Mouse (Mus musculus) granulocyte monocyte progenitor cell, adult 5-6 weeks (primary cell): ENCODE measurements around the gene Myo10. TPM values are rescaled to one million over a fixed set of nuclear protein-coding genes. Genes with fewer than 3 reads are reported as not detected.

Source experiments
- ATAC-seq: replicated peaks from 2 replicates; pipeline ENCODE4 v1.8.0; 2016; ENCODE audit warnings: mild to moderate bottlenecking, moderate TSS enrichment, inconsistent platforms; ENCODE audit not compliant: poor library complexity, severe bottlenecking
- total RNA-seq, 2 experiments: library from RNA; stranded (forward) in 1 of 2; stranded (reverse) in 1 of 2; fragments of 200-712, 200-1000 nt in 1 of 2; fragments of >200 nt in 1 of 2; fragmentation: Nextera tagmentation in 1 of 2; gene quantifications; 2 replicates each; pipeline ENCODE4 v1.2.3; 2014 to 2017

Myo10 gene
- total RNA-seq, 2 experiments from 2014 or later, result 3.3 to 8.9 TPM

DNA sequence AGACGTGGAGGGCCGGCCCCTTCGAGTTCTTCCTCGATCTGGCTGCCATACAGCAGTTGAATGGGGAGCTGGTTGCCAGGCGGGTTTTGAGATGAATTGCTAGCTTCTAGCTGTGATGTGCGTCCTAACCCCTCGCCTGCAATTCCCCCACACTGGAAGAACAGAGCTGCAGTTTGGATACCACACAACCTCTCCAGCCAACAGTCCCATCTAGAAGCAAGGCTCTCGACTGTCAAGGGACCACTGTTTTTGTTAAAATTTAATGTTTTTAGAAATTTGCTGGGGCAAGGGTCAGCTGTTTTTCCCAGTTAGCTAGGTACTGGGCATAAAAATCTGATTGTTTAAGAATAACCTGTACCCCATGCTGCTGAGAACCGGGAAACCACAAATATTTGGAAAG lies 165.1 kb downstream of the Myo10 start:
- ATAC-seq, result no peak

DNA sequence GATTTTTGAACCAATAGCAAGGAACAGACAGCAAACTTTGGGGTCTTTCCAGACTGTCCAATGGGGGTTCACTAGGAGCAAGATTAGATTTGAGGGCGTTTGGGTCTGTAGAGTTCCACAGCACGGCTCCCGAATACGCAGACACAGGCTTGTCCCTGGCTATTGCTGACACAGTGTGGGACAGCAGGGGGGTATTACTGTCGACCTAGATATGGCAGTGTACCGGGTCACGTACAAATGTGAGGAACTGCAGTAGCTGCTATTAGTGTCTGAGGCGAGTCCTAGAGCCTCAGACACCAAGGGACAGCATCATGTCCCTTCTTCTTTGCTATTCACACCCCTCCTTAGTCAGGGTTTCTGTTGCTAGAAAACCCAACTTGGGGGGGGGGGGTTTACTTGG lies 165.6 kb downstream of the Myo10 start:
- no peak for ATAC-seq

DNA sequence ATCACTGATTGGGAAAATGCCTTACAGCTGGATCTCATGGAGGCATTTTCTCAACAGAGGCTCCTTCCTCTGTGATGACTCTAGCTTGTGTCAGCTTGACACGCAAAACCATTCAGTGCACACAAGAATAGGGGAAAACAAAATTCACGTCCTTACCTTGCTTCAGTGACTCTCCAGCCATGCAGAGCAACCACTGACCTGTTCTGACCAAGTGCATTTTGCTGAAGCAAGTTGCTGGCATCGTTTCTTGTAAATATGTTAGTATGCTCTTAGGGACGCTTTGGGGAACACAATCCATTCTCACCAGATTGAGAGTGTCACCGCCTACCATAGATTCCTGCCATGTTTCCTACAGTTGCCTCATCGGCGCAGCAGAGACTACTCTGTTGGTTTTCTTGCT lies 166.2 kb downstream of the Myo10 start:
- no peak for ATAC-seq

DNA sequence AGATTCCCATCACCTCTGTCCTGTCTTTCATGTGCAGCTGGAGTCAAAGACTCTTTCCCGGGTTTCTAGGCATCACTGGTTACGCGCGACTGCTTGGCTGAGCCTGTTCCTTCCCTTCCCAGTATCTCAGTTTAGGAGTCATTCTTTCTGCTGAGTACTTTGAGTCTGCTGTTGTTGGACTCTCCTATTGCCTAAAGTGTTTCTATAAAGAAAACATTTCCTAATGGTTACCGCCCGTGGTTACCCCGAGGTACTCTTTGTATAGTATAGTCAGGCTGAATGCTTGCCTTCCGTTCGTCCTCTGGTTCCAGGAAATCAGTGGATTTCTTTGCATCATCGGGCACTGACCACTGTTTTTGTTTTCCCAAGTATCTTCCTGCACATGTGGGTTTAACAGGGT lies 166.9 kb downstream of the Myo10 start:
- no peak for ATAC-seq

DNA sequence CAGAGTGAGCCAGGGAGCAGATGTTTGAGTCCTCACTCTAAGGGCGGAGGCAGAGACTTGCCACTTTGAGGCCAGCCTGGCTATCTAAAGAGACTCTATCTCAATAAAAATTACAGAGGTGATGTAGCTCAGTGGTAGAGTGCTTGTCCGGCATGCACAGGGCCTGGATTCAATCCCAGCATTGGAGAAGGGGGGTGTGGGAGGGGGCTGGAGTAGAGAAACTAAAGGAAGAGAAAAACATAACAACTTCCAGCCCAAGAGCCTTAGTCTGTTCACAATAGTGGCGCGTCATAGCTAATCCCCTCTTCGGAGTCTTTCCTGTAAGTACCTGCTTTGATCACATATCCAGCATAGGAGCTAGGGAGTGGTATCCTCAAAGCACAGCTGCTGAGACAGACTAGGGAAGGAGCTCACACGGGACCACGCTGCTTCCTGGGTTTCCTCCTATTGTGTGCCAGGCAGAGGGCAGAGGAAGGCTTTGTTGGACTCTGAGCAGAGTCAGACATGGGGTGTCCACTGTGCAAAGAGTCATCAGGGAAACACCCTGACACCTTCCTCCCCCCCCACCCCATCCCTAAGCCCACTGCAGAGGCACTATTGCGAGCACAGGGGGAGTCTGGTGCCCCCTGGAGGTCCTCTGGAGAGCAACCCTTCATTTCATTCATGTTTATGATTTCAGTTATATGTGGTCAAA lies 169.5 kb downstream of the Myo10 start:
- ATAC-seq, result no peak

DNA sequence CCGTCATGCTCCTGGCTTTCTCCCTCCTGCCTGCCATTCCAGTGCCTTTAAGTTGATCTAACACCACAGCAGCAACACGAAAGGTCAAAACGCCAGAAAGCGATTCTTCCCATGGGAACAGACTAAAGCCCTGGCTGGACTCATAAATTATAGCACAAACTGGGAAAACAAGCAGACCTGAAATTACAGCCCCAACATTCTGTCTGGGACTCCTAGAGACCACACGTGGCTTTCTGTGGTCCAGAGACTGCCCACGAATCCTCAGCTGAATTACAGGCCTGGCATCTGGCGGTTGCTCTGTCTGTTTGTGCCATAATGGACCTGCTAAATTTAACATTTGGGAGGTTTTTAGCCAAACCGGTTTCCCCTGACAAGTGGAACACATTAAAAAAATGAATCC lies 171.8 kb downstream of the Myo10 start:
- no peak for ATAC-seq

DNA sequence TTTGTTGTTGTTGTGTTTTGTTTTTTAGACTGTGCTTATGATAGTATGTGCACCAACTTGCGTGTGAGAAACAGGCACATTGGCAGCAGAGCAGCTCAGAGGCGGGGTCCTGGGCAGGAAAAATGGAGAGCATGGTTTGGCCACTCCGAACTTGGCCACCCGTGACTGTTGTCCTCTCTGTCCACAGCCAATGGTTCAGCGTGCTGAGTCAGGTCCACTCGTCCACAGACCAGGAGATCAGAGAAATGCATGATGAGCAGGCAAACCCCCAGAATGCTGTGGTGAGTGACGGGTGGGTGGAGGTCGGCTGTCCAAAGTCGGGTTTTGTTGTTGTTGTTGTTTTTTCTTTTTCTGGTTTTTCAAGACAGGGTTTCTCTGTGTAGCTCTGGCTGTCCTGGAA lies 173.2 kb downstream of the Myo10 start:
- ATAC-seq, result no peak

DNA sequence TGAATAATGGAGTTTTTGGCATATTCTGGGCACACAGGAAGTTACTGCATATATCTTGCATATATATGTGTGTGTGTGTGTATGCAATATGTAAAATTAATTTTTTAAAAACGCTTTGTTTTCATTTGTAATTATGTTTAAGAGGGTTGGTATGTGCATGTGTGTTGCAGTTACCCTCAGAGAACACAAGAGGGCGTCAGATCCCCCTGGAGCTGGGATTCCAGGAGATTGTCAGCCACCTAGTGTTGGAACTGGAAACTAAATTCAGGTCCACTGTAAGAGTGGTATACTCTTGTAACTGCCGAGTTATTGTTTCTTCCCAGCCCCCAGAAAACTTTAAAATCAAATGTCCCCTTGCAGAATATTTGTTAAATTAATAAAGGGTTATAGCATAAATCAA lies 174.0 kb downstream of the Myo10 start:
- ATAC-seq, result peak; percentile 97

DNA sequence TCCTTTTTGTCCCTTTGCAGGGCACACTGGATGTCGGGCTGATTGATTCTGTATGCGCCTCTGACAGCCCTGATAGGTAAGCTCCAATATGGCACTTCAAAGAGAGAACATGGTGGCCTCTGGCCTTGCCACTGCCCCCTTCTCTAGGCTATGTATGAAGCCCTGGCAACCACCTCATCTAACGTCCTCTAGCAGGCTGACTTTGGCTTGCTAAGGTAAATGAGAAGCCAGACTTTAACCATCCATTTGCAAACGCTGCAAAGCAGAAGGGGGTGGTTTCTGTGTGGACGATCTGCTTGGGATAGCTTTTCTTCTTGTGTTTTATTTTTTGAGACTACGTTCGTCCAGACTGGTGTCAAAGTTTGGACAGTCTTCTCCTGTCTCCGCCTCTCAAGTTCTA lies 174.9 kb downstream of the Myo10 start:
- no peak for ATAC-seq

DNA sequence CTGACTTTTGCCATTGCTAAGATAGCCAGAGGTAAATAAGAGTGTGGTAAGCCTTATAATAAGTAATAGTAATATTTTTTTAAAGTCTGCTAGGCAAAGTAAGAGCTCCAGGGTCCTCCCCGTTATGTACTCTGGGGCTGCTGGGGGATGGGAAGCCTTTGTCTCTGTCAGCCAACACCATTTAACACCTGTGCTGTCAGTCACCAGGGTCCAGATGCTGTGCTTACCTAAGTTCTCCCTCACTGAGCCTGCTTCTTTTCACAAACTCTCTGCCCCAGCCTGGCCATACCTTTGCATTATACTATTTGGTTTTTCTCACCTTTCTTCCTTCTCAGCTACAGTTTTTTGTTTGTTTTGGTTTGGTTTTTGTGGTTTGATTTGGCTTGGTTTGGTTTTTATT lies 175.6 kb downstream of the Myo10 start:
- ATAC-seq, result no peak

DNA sequence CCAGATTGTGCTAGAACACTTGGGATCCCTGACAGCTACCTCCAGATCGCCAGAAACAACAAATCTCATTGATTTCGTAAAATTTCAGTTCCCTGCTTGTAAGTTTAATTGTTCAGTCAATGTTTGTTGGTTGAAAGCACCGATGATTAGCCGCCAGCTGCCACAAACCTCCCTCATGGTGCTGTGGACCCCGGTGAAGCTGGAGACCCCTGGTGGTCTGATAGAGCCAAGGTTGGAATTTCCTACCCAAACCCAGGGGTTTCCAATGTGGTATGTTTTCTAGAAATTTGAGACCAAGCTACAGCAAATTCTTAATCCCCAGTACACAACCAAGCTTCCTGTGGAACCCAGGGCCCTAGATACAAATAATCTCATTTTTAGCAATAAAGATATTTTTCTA lies 179.4 kb downstream of the Myo10 start:
- no peak for ATAC-seq

DNA sequence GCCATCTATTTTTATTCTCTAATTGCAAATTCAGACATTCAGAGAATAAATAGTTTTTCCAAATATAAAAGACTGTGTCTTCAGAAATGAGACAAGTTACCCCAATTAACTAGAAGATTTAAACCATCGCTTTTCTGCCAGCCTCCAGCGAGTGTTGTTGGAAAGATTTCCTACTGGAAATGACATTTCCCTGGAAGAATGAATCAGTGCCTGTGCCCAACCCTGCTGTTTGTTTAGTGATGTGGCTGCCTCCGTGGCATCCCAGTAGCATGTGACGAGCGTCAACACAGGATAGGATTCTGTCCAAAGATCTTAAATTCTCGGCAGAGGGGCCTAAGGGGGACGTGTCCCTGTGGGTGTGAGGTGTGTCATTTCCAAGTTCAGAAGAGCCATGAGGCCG lies 179.9 kb downstream of the Myo10 start:
- ATAC-seq, result no peak

DNA sequence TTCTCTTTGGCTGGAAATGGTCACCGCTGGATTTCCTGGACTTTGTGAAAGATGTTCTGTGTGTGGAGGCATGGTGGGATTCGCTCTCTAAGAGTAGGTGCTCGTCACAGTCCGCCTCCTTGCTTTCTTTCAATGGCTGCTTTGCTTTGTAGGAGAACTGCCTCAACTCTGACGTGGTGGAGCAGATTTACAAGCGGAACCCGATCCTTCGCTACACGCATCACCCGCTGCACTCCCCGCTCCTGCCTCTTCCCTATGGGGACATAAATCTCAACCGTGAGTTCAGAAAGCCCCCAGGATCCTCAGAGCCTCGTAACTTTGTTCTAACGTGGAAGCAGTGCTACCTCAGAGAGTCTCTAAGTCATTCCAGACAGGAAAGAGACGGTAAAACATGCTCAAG lies 180.8 kb downstream of the Myo10 start:
- ATAC-seq, result no peak

DNA sequence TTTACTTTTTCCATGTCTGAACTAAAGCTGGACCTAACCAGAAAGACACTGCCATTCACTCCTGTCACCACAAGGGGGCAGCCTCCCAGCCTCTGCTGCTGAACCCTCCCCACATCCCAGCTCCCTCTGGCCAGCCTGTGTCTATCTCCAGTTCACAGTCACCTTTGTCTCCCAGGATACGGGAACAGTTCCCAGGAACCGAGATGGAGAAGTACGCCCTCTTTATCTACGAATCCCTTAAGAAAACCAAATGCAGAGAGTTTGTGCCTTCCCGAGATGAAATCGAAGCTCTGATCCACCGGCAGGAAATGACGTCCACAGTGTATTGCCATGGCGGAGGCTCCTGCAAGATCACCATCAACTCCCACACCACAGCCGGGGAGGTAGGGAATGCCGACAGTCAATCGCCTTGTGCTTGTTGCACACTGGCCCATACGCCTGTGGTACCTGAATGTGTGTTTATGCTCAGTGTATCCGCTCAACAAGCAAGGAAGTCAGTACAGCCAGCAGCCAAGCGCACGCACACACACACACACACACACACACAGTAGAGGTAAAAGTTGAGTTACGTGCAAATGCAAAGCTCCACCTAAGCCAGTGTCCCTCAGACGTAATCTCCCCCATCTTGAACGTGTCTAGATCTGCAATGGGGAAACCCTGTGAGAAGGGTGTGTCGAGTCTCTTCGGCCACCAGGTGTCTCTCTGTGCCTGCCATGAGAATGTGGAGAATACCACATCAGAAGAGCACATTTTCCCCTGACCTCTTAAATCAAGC lies 183.2 kb downstream of the Myo10 start:
- peak; percentile 82 for ATAC-seq

DNA sequence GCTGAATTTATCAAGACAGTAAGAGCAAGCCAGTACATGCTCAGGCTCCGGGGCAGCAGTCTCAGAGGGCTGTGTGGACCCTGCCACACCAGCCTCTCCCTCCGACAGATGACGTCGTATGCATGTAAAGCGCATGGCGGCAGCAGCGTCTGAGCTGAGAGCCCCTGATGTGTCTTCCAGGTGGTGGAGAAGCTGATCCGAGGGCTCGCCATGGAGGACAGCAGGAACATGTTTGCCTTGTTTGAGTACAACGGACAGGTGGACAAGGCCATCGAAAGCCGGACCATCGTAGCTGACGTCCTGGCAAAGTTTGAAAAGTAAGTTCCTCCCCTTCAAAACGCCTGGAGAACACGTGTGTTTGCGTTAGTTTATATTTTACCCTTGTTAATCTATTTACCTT lies 184.0 kb downstream of the Myo10 start:
- ATAC-seq, result no peak

DNA sequence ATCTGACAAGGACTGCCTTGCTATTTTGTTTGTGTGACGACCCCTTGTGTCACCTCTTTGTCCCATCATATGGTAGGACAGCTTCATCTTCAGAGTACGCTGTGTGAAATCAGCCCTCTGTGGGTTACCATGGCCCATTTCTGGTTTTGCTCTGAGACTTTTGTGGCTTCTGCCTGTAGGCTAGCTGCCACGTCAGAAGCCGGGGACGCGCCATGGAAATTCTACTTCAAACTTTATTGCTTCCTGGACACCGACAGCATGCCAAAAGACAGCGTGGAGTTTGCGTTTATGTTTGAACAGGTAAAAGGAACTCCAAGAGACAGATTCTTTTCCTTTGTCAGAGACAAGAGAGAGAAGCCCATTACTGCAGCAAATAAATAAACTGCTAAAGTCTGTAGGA lies 184.6 kb downstream of the Myo10 start:
- ATAC-seq, result no peak

DNA sequence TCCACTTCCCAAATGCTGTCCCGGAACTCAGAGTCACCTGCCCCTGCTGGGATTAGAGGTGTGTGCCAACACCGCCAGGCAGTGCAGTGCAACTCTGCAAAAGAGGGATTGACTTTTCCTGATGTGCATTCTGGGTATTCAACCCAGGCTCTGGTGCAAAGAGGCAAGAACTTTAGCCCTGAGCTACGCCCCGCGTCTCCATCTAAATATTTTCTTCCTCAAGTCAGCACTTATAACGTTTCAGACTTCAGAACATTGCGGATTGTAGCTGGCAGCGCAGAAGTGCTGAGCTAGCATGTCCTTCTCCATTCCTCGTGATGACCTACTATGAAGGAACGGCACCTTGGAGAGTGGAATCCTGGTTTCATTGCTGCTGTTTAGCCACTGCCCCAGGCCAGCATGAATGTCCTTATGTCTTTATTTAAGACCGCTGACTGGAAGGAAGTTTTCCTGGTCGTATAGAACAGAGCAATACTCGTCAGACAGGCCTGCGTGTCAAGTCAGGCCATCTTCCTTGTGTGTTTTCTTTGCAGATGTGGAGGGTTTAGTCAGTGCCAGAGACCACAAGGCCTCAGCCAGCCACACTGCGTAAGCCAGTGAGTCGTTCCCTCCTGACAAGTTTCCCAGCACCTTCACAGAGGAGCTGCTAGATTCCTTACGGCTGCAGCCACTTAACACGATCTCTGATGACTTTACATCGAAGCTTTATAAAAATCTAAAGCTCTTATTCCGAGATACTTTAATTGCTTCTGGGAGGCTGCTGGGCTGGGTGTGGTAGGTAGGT lies 186.5 kb downstream of the Myo10 start:
- ATAC-seq, result no peak

DNA sequence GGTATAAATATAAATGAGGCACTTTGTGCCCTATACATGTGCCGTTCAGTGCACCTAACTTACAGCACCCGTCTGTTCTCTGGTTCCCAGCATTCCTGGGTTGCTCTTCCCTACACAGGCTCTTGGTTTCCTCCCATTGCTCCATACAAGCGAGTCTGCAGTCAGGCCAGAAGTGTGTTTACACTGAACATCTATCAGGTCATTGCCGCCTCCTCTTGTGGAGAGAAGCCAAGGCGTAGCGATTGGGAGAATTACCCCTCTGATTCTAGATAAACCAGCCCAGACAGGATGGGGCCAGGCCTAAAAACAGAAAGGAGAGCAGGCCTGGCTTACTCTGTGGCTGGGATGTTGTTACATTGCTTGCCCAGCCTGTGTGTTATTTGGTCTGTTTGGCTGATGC lies 187.3 kb downstream of the Myo10 start:
- ATAC-seq, result no peak

DNA sequence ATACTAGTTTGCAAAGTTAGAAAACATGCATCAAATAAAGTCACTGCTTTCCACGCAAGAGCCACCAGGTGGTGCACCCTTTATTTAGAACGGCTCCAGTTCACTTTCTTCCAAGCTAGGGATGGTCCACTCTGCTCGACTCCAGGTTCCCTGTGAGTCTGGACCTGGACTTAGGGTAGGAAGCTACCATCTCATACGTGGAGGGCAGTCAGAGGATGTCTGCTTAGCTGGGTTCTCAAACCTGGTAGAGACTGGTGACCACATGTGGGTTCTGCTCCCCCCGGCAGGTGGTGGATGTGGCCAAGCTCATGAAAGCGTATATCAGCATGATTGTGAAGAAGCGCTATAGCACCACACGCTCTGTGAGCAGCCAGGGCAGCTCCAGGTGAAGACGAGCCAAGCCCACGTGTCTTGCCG lies 189.5 kb downstream of the Myo10 start:
- ATAC-seq, result peak; percentile 60

DNA sequence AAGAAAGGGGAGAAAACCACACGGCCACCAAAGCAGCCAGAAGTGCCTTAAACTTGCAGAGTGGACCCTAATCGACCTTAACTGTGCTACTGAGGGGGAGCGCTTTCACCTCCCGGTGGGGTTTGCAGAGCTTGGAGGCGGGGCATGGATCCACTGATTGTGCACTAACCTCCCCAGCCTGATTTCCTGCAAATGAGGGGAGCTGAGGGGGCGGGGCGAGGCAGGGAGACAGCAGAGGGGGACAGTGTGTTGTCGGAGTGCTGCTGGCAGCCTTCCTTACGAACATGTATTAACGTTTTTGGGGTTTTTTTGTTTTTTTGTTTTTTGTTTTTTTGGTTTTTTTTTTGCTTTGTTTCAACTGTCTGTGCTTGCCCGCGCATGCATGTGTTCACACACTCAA lies 190.2 kb downstream of the Myo10 start:
- ATAC-seq, result peak; percentile 76

DNA sequence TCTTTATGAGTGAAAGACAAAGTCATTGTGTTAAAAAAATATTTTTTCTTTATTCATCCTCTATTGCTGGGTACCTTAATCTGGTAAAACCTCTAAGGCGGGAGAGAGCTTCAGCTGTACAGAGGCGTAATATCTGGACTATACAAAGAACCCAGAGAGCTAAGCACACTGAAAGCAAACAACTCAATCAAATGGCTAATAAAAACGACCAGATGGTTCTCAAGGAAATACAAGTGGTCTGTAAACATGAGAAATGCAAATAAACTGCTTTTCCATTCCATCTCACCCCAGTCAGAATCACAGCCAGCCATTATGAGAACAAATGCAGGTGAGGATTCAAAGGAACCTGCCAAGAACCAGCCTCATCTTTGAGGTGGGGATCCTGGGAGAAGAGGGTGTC lies 192.2 kb downstream of the Myo10 start:
- no peak for ATAC-seq
